Mouse (Mus musculus): ENCODE measurements around the gene Zbtb22.

- TF ChIP-seq CTCF (IDR thresholded peaks at IDR 0.05; ENCODE audit: control insufficient read depth, insufficient read depth, low read length) (no peak), POLR2A (IDR thresholded peaks at IDR 0.05; ENCODE audit: borderline replicate concordance, control insufficient read depth, low read depth, low read length) (no peak)
These were observed 42.7 kb downstream of the Zbtb22 start for GRCm38 (mm10) chr17:33958451-33958850.
